Mouse (Mus musculus) E14TG2a.4 (cell line): ENCODE measurements around the gene Cldn34d.

Experiments used
- H3K27me3 ChIP-seq: 2 replicates; pipeline ENCODE4 v1.6.1; 2014; ENCODE audit warnings: low read length, control low read depth; ENCODE audit not compliant: insufficient read depth
- H3K36me3 ChIP-seq: 2 replicates; pipeline ENCODE4 v1.6.1; 2014; ENCODE audit warnings: low read length, control low read depth; ENCODE audit not compliant: insufficient read depth
- H3K4me1 ChIP-seq: replicated peaks from 2 replicates; pipeline ENCODE4 v1.6.1; 2014; ENCODE audit warnings: low read depth, low read length, control low read depth
- H3K4me3 ChIP-seq: replicated peaks from 2 replicates; pipeline ENCODE4 v1.5.1; 2014; ENCODE audit warnings: mild to moderate bottlenecking, low read length
- H3K9me3 ChIP-seq: 2 replicates; pipeline ENCODE4 v1.6.1; 2014; ENCODE audit warnings: low read length, control low read depth
- CTCF ChIP-seq: conservative IDR thresholded peaks from 2 replicates; pipeline ENCODE4 v1.5.1; 2014; ENCODE audit warnings: low read length
- NANOG ChIP-seq: IDR thresholded peaks from 2 replicates; pipeline ENCODE4 v1.6.1; 2014; ENCODE audit warnings: borderline replicate concordance, low read length, mixed read lengths
- POU5F1 ChIP-seq: IDR thresholded peaks from 2 replicates; pipeline ENCODE4 v1.6.1; 2014; ENCODE audit warnings: low read length, borderline replicate concordance

Cldn34d gene

GRCm38 (mm10) chrX:76602824-76603223 is at the start of gene Cldn34d:
TSS of gene Cldn34d (minus strand) at chrX:76602924.
- Histone ChIP-seq H3K36me3 (no peaks in the 10 kb centered on the region), H3K9me3 (peaks cover 4% of the 10 kb centered on the region), H3K4me1 (no peaks in the 10 kb centered on the region), H3K4me3 (no peak within 1 kb of the TSS), H3K27me3 (no peaks in the 10 kb centered on the region)
- TF ChIP-seq CTCF, result no peak
- TF ChIP-seq NANOG, result no peak
- no peak for TF ChIP-seq POU5F1

GRCm38 (mm10) chrX:76598459-76599206 is 4.1 kb downstream of the Cldn34d start:
- no peak for TF ChIP-seq CTCF
- no peak for TF ChIP-seq NANOG
- TF ChIP-seq POU5F1, result peak; percentile 7; the same call in 1 of the 2 replicates
- Histone ChIP-seq H3K27me3 (no peaks in the 10 kb centered on the region), H3K9me3 (peaks cover 4% of the 10 kb centered on the region), H3K4me1 (no peaks in the 10 kb centered on the region), H3K4me3 (no peak overlapping the region), H3K36me3 (no peaks in the 10 kb centered on the region)
